8 mouse cellular contexts compared by ENCODE assay signal in the genomic region with DNA sequence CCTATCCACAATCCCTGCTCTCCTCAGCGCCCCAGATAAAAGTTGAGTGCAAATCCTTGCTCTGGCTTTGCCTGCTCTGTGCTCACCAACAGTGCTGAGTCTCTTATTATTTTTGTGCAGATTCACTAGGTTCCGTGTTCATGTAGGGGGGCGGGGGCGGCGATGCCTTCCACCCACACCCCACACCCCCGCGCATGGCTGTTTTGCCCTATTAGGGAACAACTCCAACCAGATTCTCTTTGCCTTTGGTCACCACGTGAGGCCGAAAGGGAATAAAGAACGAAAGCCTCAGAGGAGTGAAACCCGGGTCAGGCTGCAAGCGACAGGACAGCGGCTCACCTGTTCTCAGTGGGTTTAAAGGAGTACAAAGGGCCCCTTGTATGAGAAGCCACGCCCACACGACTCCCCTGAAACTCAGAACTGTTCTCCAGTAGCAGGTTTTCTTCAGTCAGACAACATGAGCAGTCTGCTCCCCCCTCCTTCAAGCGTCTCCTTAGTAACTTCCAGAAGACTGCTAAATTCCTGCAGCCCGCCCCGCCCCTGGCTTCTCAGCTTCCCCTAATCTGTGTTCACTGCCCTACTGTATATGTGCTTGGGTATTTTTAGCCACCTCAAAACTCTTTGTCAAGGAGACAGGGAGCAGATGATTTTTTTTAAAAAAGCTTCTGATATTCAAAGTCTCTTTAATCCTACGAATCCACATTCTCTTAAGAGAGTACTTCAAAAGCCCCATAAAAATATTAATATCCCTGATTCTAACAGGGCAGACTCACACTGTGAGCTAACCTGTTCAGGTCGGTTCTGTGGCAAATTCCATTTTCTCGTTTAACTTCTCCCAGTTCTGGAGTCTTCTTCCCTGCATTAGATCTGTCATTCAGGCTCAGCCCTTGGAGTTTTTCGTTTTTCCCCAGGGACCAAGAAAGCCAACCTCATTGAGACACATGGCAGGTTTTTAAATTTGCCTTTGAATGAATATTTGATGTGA.
DNase-seq lines count a peak whose midpoint lies in the region; ATAC-seq and TF ChIP-seq lines count a peak whose summit lies in the region.

No protein-coding gene starts in this region.

- WGBS in heart, postnatal 0 days: 6% methylated on average over 22 of the region's 22 CpGs

- H3K27me3 ChIP-seq in heart, postnatal 0 days (ENCODE audit: control insufficient read depth, insufficient read depth, low read length): no peaks in the 10 kb centered on the region

- H3K36me3 ChIP-seq in heart, postnatal 0 days (replicated peaks; ENCODE audit: control insufficient read depth, insufficient read depth, low read length): no peaks in the 10 kb centered on the region

- H3K4me3 ChIP-seq in embryonic fibroblast, embryonic 13.5 days (ENCODE audit: insufficient read depth, low read length): peak overlapping the region; percentile 10
- H3K4me3 ChIP-seq in heart, postnatal 0 days (ENCODE audit: low read depth, low read length): peak overlapping the region; percentile 45

- peak overlapping the region; percentile 77 for H3K4me2 ChIP-seq in heart, postnatal 0 days (ENCODE audit: low read depth, low read length)

- peak; percentile 45; the same call in 1 of the 2 replicates for TF ChIP-seq POLR2A in embryonic fibroblast, embryonic 13.5 days (IDR thresholded peaks at IDR 0.05; ENCODE audit: low read depth, low read length)

- peak overlapping the region; percentile 87 for H3K27ac ChIP-seq in embryonic fibroblast, embryonic 13.5 days (ENCODE audit: insufficient read depth, low read length)
- H3K27ac ChIP-seq in heart, postnatal 0 days (ENCODE audit: low read depth): peak overlapping the region; percentile 71

- ATAC-seq in heart, postnatal 0 days (ENCODE audit: insufficient read depth, low read depth): peak; percentile 86

- DNase-seq in adrenal gland, adult 2 months: peak; percentile 54
- DNase-seq in adrenal gland, adult 8-10 months: no peak
- peak; percentile 80 for DNase-seq in heart, postnatal 0 days (ENCODE audit: low spot score)
- DNase-seq in kidney, postnatal 14 days: peak; percentile 64
- DNase-seq in lung, postnatal 14 days: peak; percentile 26
- DNase-seq in retina, postnatal 1 day: peak; percentile 74
- DNase-seq in layer of hippocampus, adult 8-10 months (ENCODE audit: low spot score in 2 of 2): no peak

- no peaks in the 10 kb centered on the region for H3K9me3 ChIP-seq in heart, postnatal 0 days (replicated peaks; ENCODE audit: control insufficient read depth, low read length)

- peaks cover 4% of the 10 kb centered on the region; the same call in 1 of the 2 replicates for H3K4me1 ChIP-seq in embryonic fibroblast, embryonic 13.5 days (ENCODE audit: control insufficient read depth, insufficient read depth, low read length)
- H3K4me1 ChIP-seq in heart, postnatal 0 days (ENCODE audit: control insufficient read depth, insufficient read depth): 0 out of 2 replicates have a peak, but pooled peaks cover 6% of the 10 kb centered on the region

- TF ChIP-seq EP300 in heart, postnatal 0 days (IDR thresholded peaks at IDR 0.05; ENCODE audit: low read depth): no peak

- H3K9ac ChIP-seq in heart, postnatal 0 days (replicated peaks; ENCODE audit: low read depth, low read length): peak overlapping the region; percentile 47

- TF ChIP-seq CTCF in embryonic fibroblast, embryonic 13.5 days (IDR thresholded peaks at IDR 0.05; ENCODE audit: borderline replicate concordance, insufficient read depth, low read length): no peak
- no peak for TF ChIP-seq CTCF in heart, postnatal 0 days (IDR thresholded peaks at IDR 0.05; ENCODE audit: low read depth)

Comparison
In these comparisons a context has a peak if more than half of its experiments do, and no peak if none do; other contexts are left out.
1. DNase-seq: peak in adrenal gland, adult 2 months (single experiment), heart, postnatal 0 days (single experiment), kidney, postnatal 14 days (single experiment), lung, postnatal 14 days (single experiment) and retina, postnatal 1 day (single experiment); none in adrenal gland, adult 8-10 months (single experiment) and layer of hippocampus, adult 8-10 months (0 of 2).